Mouse (Mus musculus): Measurements from ENCODE around the gene Rnf5. TPM values are rescaled to one million over a fixed set of nuclear protein-coding genes. Genes with fewer than 3 reads are reported as not detected.

Rnf5 gene
- polyA plus RNA-seq, 1 experiment from 2014 or later = 280 TPM

- no peak overlapping the region for H3K4me2 ChIP-seq
- H3K36me3 ChIP-seq = peaks cover 48% of the 10 kb centered on the region
- H3K27me3 ChIP-seq (replicated peaks) = no peaks in the 10 kb centered on the region
- no peak overlapping the region for H3K9ac ChIP-seq (replicated peaks)
- 74% methylated on average over 8 of the region's 8 CpGs for WGBS
- H3K4me3 ChIP-seq (replicated peaks) = no peak overlapping the region
- ATAC-seq (ENCODE audit: low FRiP score) = no peak
- H3K27ac ChIP-seq (replicated peaks) = no peak overlapping the region
- H3K9me3 ChIP-seq (replicated peaks) = no peaks in the 10 kb centered on the region
- H3K4me1 ChIP-seq = peaks cover 9% of the 10 kb centered on the region
These were observed 17.5 kb upstream of the Rnf5 start for GRCm38 (mm10) chr17:34621006-34621405.

DNA sequence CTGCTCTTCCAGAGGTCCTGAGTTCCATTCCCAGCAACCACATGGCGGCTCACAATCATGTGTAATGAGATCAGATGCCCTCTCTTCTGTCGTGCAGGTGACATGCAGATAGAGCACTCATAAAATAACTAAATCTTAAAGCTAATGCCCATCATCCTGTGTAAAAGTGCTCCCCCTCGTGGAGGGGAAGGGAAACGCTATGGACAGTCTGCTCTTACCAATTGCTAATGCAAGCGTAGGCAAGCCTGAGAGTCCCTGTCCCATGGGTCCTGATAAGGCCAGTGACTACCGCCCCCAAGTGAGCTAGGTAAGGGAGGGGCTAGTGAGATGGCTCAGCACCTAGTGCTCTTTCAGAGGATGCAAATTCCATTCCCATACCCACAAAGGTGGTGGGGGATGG is 15.5 kb upstream of the Rnf5 start:
- Histone ChIP-seq H3K27me3 (replicated peaks) (no peaks in the 10 kb centered on the region), H3K27ac (replicated peaks) (no peak overlapping the region), H3K4me3 (replicated peaks) (no peak overlapping the region), H3K4me1 (no peaks in the 10 kb centered on the region), H3K9me3 (replicated peaks) (no peaks in the 10 kb centered on the region), H3K36me3 (peaks cover 59% of the 10 kb centered on the region), H3K4me2 (no peak overlapping the region), H3K9ac (replicated peaks) (no peak overlapping the region)
- WGBS = 12% methylated on average over 6 of the region's 6 CpGs
- ATAC-seq (ENCODE audit: low FRiP score) = no peak

GRCm38 (mm10) chr17:34615871-34616270 is 12.4 kb upstream of the Rnf5 start, which contains the start of gene Egfl8:
Egfl8 (minus strand) TSS chr17:34615971.
- Histone ChIP-seq H3K4me3 (replicated peaks) (no peak within 1 kb of the TSS), H3K4me1 (no peaks in the 10 kb centered on the region), H3K36me3 (peaks cover 66% of the 10 kb centered on the region), H3K4me2 (no peak within 1 kb of the TSS; the same call in 1 of the 2 replicates), H3K9ac (replicated peaks) (no peak within 1 kb of the TSS), H3K9me3 (replicated peaks) (no peaks in the 10 kb centered on the region), H3K27me3 (replicated peaks) (no peaks in the 10 kb centered on the region), H3K27ac (replicated peaks) (0 out of 2 replicates have a peak within 1 kb of the TSS, but pooled peaks have one; percentile 9)
- 62% methylated on average over 6 of the region's 6 CpGs for WGBS
- ATAC-seq (ENCODE audit: low FRiP score) = no peak

- Histone ChIP-seq H3K27me3 (replicated peaks) (no peaks in the 10 kb centered on the region), H3K27ac (replicated peaks) (no peak overlapping the region), H3K4me1 (peaks cover 4% of the 10 kb centered on the region), H3K36me3 (peaks cover 65% of the 10 kb centered on the region), H3K4me2 (no peak overlapping the region), H3K9ac (replicated peaks) (no peak overlapping the region), H3K4me3 (replicated peaks) (no peak overlapping the region), H3K9me3 (replicated peaks) (no peaks in the 10 kb centered on the region)
- 86% methylated on average over 10 of the region's 10 CpGs for WGBS
- ATAC-seq (ENCODE audit: low FRiP score) = no peak
These were observed 10.3 kb upstream of the Rnf5 start for GRCm38 (mm10) chr17:34613830-34614229.

GRCm38 (mm10) chr17:34613054-34613645 is 9.7 kb upstream of the Rnf5 start:
- peaks cover 65% of the 10 kb centered on the region for H3K36me3 ChIP-seq
- WGBS = 91% methylated on average over 11 of the region's 11 CpGs

GRCm38 (mm10) chr17:34611050-34611449 is 7.6 kb upstream of the Rnf5 start:
- no peaks in the 10 kb centered on the region for H3K27me3 ChIP-seq (replicated peaks)
- no peak for ATAC-seq (ENCODE audit: low FRiP score)
- H3K9me3 ChIP-seq (replicated peaks) = no peaks in the 10 kb centered on the region
- 89% methylated on average over 8 of the region's 8 CpGs for WGBS
- H3K4me1 ChIP-seq = peaks cover 29% of the 10 kb centered on the region
- H3K4me3 ChIP-seq (replicated peaks) = no peak overlapping the region
- H3K9ac ChIP-seq (replicated peaks) = no peak overlapping the region
- H3K4me2 ChIP-seq = no peak overlapping the region
- H3K36me3 ChIP-seq = peaks cover 50% of the 10 kb centered on the region
- no peak overlapping the region for H3K27ac ChIP-seq (replicated peaks)

More at GRCm38 (mm10) chr17:34613054-34613645, 9.7 kb upstream of the Rnf5 start:
- H3K9me3 ChIP-seq (replicated peaks) = no peaks in the 10 kb centered on the region
- no peak overlapping the region for H3K27ac ChIP-seq (replicated peaks)
- no peak overlapping the region for H3K9ac ChIP-seq (replicated peaks)
- no peak overlapping the region for H3K4me3 ChIP-seq (replicated peaks)
- H3K4me1 ChIP-seq = peaks cover 11% of the 10 kb centered on the region
- no peaks in the 10 kb centered on the region for H3K27me3 ChIP-seq (replicated peaks)
- H3K4me2 ChIP-seq = no peak overlapping the region
- ATAC-seq (ENCODE audit: low FRiP score) = no peak

DNA sequence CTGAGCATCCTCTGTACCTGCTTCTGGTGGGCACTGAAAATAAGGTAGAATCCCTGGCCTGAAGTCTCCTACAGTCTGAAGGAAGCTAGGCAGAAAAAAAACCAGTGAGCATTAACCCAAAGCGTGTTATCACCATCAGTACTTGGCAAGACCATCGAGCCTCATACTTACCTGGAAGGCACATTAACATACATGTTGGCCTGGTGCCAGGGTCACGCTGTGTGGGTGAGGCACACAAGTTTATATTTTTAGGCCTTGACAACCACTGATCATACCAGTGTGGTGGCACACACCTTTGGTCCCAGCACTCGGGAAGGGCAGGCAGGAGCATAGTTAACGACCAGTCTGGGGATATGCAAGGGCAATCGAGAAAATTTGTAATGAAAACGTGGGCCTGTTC is 4.5 kb upstream of the Rnf5 start:
- H3K9ac ChIP-seq (replicated peaks) = 0 out of 2 replicates have a peak overlapping the region, but pooled peaks have one; percentile 97
- ATAC-seq (ENCODE audit: low FRiP score) = no peak
- peak overlapping the region; percentile 97; the same call in 1 of the 2 replicates for H3K4me2 ChIP-seq
- 80% methylated on average over 7 of the region's 7 CpGs for WGBS
- no peaks in the 10 kb centered on the region for H3K9me3 ChIP-seq (replicated peaks)
- no peak overlapping the region for H3K4me3 ChIP-seq (replicated peaks)
- no peak overlapping the region for H3K27ac ChIP-seq (replicated peaks)
- peaks cover 41% of the 10 kb centered on the region for H3K4me1 ChIP-seq
- H3K27me3 ChIP-seq (replicated peaks) = no peaks in the 10 kb centered on the region
- H3K36me3 ChIP-seq = peaks cover 28% of the 10 kb centered on the region

DNA sequence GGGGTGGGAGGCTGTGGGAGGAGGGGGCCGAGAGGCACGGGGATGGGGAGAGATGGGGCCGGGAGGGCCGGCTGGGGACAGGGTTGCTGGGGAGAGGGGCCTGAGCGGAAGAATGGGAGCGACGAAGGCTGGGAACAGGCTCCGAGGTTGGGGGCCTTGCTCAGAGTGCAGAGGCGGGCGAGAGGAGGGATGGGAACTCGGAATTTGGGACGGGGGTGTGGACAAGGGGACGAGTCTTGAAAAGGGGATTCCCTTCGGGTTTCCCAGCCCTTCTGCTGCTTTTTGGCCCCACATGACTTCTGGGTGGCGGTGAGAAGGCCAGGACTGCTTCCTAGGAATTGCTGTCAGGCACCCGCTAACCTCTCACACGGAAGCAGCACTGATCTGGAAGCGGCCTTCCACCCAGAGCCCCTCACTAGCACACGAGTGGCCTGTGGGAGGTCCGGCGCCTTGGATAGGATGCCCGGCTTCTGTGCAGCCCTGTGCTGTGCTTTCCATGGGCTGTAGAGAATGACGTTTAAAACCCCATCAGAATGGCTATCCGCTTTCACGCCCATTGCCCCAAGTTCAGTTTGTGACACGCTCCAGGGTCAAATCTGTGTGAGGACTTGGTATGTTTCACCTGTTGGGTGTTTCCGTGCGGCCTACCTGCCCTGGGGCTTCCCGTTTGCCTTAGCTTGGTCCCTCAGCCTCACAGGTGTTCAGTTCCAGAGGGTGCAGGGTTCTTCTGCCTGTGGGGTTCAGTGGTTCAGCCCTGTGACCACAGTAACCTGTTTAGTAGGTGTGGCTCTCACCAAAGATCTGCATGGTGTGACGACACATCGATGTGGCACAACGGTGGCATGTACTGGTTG is 2.9 kb upstream of the Rnf5 start:
- H3K4me2 ChIP-seq = peak overlapping the region; percentile 97
- 16% methylated on average over 32 of the region's 32 CpGs for WGBS
- H3K36me3 ChIP-seq = peaks cover 20% of the 10 kb centered on the region
- H3K4me1 ChIP-seq = peaks cover 51% of the 10 kb centered on the region
- peak overlapping the region; percentile 92 for H3K27ac ChIP-seq (replicated peaks)
- no peak for ATAC-seq (ENCODE audit: low FRiP score)
- H3K27me3 ChIP-seq (replicated peaks) = no peaks in the 10 kb centered on the region
- H3K4me3 ChIP-seq (replicated peaks) = peak overlapping the region; percentile 84
- H3K9ac ChIP-seq (replicated peaks) = peak overlapping the region; percentile 97
- no peaks in the 10 kb centered on the region for H3K9me3 ChIP-seq (replicated peaks)

DNA sequence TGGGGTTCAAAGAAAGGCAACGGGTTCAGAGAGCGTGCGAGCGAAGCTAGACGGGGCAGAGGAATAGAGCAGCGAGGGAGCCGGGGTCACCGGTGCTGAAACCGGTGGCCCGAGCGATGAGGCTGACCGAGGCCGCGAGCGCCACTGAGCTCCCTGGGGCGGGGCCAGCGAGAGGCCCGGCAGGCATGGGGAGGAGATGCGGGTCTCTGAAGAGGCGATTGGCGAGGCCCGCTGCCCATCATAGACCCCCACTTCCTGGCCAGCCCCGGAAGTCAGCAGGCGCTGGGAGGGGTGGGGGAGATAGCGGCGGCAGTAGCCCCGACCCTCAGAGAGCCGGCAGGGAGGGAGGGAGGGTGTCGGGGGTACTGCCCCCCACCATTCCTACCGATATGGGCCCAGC is 2.1 kb upstream of the Rnf5 start:
- H3K36me3 ChIP-seq = peaks cover 15% of the 10 kb centered on the region
- H3K4me3 ChIP-seq (replicated peaks) = peak overlapping the region; percentile 84
- H3K4me1 ChIP-seq = peaks cover 51% of the 10 kb centered on the region
- H3K27me3 ChIP-seq (replicated peaks) = no peaks in the 10 kb centered on the region
- peak; percentile 40 for ATAC-seq (ENCODE audit: low FRiP score)
- H3K4me2 ChIP-seq = peak overlapping the region; percentile 97
- peak overlapping the region; percentile 92 for H3K27ac ChIP-seq (replicated peaks)
- WGBS = under 1% methylated on average over 22 of the region's 30 CpGs
- peak overlapping the region; percentile 97 for H3K9ac ChIP-seq (replicated peaks)
- H3K9me3 ChIP-seq (replicated peaks) = no peaks in the 10 kb centered on the region

GRCm38 (mm10) chr17:34604511-34605237 is 1.2 kb upstream of the Rnf5 start:
- ATAC-seq (ENCODE audit: low FRiP score) = no peak
- peak overlapping the region; percentile 97 for H3K4me2 ChIP-seq
- no peaks in the 10 kb centered on the region for H3K27me3 ChIP-seq (replicated peaks)
- H3K4me3 ChIP-seq (replicated peaks) = peak overlapping the region; percentile 84
- H3K4me1 ChIP-seq = peaks cover 51% of the 10 kb centered on the region
- 8% methylated on average over 24 of the region's 24 CpGs for WGBS
- H3K9ac ChIP-seq (replicated peaks) = peak overlapping the region; percentile 97
- H3K36me3 ChIP-seq = peaks cover 19% of the 10 kb centered on the region
- no peaks in the 10 kb centered on the region for H3K9me3 ChIP-seq (replicated peaks)
- H3K27ac ChIP-seq (replicated peaks) = peak overlapping the region; percentile 92

DNA sequence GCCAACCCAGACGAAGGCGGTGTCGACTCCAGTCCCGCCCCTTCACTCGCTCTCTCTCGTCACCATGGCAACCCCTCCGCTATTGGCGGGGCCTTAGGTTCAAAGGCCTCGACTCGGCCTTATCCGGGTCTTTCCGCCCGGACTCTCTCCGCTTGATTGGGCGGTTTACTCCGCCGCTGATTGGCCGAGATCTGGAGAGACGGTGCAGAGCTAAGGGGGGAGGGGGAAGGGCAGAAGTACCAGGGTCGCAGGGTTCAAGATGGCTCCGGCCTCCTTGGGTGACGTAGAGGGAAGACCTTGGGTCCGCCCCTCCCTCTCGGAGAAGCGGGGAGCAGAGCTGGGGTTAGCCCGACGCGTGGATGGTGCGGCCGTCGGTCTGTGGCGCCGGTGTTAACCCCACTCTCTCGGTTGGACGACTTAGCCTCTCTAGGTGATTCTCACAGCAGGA is 595 bp upstream of the Rnf5 start, which contains the start of gene Agpat1:
Gene Agpat1, plus strand, starts transcription at position 202 of the 448 bp plus-strand sequence.
- H3K4me2 ChIP-seq = peak within 1 kb of the TSS; percentile 97
- 0% methylated on average over 35 of the region's 35 CpGs for WGBS
- H3K36me3 ChIP-seq = peaks cover 20% of the 10 kb centered on the region
- peak within 1 kb of the TSS; percentile 97 for H3K9ac ChIP-seq (replicated peaks)
- H3K4me3 ChIP-seq (replicated peaks) = peak within 1 kb of the TSS; percentile 84
- peak within 1 kb of the TSS; percentile 92 for H3K27ac ChIP-seq (replicated peaks)
- ATAC-seq (ENCODE audit: low FRiP score) = peak; percentile 89
- H3K9me3 ChIP-seq (replicated peaks) = no peaks in the 10 kb centered on the region
- H3K4me1 ChIP-seq = peaks cover 50% of the 10 kb centered on the region
- H3K27me3 ChIP-seq (replicated peaks) = no peaks in the 10 kb centered on the region
